Mouse (Mus musculus): ENCODE measurements around the gene Rspo4. TPM values are rescaled to one million over a fixed set of nuclear protein-coding genes. Genes with fewer than 3 reads are reported as not detected.

The Rspo4 gene
- polyA plus RNA-seq (2012), result not detected in 2 replicates

GRCm38 (mm10) chr2:151842648-151843226 lies at the start of gene Rspo4:
Rspo4 (plus strand) TSS chr2:151842927.

GRCm38 (mm10) chr2:151910919-151911500 lies 68.3 kb downstream of the Rspo4 start, which contains the start of gene Angpt4:
Angpt4 (plus strand) TSS chr2:151911210.

Other genes with a start within 250 kb of the Rspo4 start
- not detected in 2 replicates for gene Snph, start 210.3 kb upstream of the Rspo4 start, polyA plus RNA-seq (2012)
- not detected in 2 replicates for gene Rad21l, start 174.4 kb upstream of the Rspo4 start, polyA plus RNA-seq (2012)
- gene Tmem74b, start 140.9 kb upstream of the Rspo4 start, polyA plus RNA-seq (2012), result not detected in 2 replicates
- gene Psmf1, start 98.7 kb upstream of the Rspo4 start, polyA plus RNA-seq (2012), result 30.3 and 33.7 TPM in 2 replicates
- not detected in 2 replicates for gene Angpt4, start 68.3 kb downstream of the Rspo4 start, polyA plus RNA-seq (2012)
- gene Fam110a, start 137.3 kb downstream of the Rspo4 start, polyA plus RNA-seq (2012), result 79.6 and 85.5 TPM in 2 replicates
- 0.37 and 0.39 TPM in 2 replicates for gene Slc52a3, start 153.6 kb downstream of the Rspo4 start, polyA plus RNA-seq (2012)
- not detected in 2 replicates for gene Scrt2, start 238.6 kb downstream of the Rspo4 start, polyA plus RNA-seq (2012)